Mouse (Mus musculus): ENCODE measurements around the gene Tmem203.

The Tmem203 gene

GRCm38 (mm10) chr2:25255284-25255779 lies at the start of gene Tmem203:
Gene Tmem203, plus strand, starts transcription at chr2:25255439.
- DNase-seq (ENCODE audit: low spot score in 2 of 2): peak; percentile 82 to 85

- DNase-seq (ENCODE audit: low spot score in 2 of 2): no peak
These were observed 47.6 kb upstream of the Tmem203 start for GRCm38 (mm10) chr2:25207593-25207992.

- DNase-seq (ENCODE audit: low spot score in 2 of 2): no peak
These were observed 44.6 kb upstream of the Tmem203 start for GRCm38 (mm10) chr2:25210686-25211085.

- DNase-seq (ENCODE audit: low spot score in 2 of 2): peak; percentile 93 to 94
These were observed 44.0 kb upstream of the Tmem203 start, which contains the start of gene Nelfb for GRCm38 (mm10) chr2:25211121-25211670. Gene Nelfb, minus strand, starts transcription at chr2:25211489.

GRCm38 (mm10) chr2:25213266-25213865 lies 41.9 kb upstream of the Tmem203 start:
- DNase-seq (ENCODE audit: low spot score in 2 of 2): no peak

GRCm38 (mm10) chr2:25214444-25214843 lies 40.8 kb upstream of the Tmem203 start, which contains the start of gene Stpg3:
Gene Stpg3, minus strand, starts transcription at chr2:25214637.
- DNase-seq (ENCODE audit: low spot score in 2 of 2): no peak

- no peak for DNase-seq (ENCODE audit: low spot score in 2 of 2)
These were observed 37.6 kb upstream of the Tmem203 start for GRCm38 (mm10) chr2:25217666-25218065.

- DNase-seq (ENCODE audit: low spot score in 2 of 2): no peak
These were observed 36.8 kb upstream of the Tmem203 start, which contains the start of gene Fam166a for GRCm38 (mm10) chr2:25218445-25218844. Gene Fam166a, plus strand, starts transcription at chr2:25218745.

- no peak for DNase-seq (ENCODE audit: low spot score in 2 of 2)
These were observed 33.9 kb upstream of the Tmem203 start for GRCm38 (mm10) chr2:25221331-25221772.

- DNase-seq (ENCODE audit: low spot score in 2 of 2): peak; percentile 89 to 90
These were observed 31.4 kb upstream of the Tmem203 start for GRCm38 (mm10) chr2:25223681-25224491.

- DNase-seq (ENCODE audit: low spot score in 2 of 2): no peak
These were observed 30.8 kb upstream of the Tmem203 start, which contains the start of gene Tubb4b for GRCm38 (mm10) chr2:25224492-25224765. Gene Tubb4b, minus strand, starts transcription at chr2:25224702.

- peak; percentile 99 to 100 for DNase-seq (ENCODE audit: low spot score in 2 of 2)
These were observed 30.2 kb upstream of the Tmem203 start for GRCm38 (mm10) chr2:25224766-25225752.

- DNase-seq (ENCODE audit: low spot score in 2 of 2): no peak
These were observed 29.3 kb upstream of the Tmem203 start for GRCm38 (mm10) chr2:25225811-25226379.

GRCm38 (mm10) chr2:25226864-25227263 lies 28.4 kb upstream of the Tmem203 start:
- DNase-seq (ENCODE audit: low spot score in 2 of 2): no peak

- DNase-seq (ENCODE audit: low spot score in 2 of 2): no peak
These were observed 27.8 kb upstream of the Tmem203 start for GRCm38 (mm10) chr2:25227406-25227805.

GRCm38 (mm10) chr2:25228431-25228889 lies 26.8 kb upstream of the Tmem203 start:
- peak; percentile 85 to 88 for DNase-seq (ENCODE audit: low spot score in 2 of 2)

- no peak for DNase-seq (ENCODE audit: low spot score in 2 of 2)
These were observed 26.2 kb upstream of the Tmem203 start for GRCm38 (mm10) chr2:25228995-25229530.

- DNase-seq (ENCODE audit: low spot score in 2 of 2): no peak
These were observed 25.7 kb upstream of the Tmem203 start for GRCm38 (mm10) chr2:25229582-25229981.

- no peak for DNase-seq (ENCODE audit: low spot score in 2 of 2)
These were observed 24.7 kb upstream of the Tmem203 start for GRCm38 (mm10) chr2:25230581-25230980.

GRCm38 (mm10) chr2:25231038-25231437 lies 24.2 kb upstream of the Tmem203 start:
- DNase-seq (ENCODE audit: low spot score in 2 of 2): no peak

Data from spleen, postnatal 36 days (tissue).